Mouse (Mus musculus) myocyte (in vitro differentiated cells): Measurements from ENCODE around the gene Ube2d2b.

Source experiments
- CEBPB ChIP-seq: IDR thresholded peaks from 2 replicates; pipeline ENCODE4 v1.6.1; 2011; ENCODE audit warnings: mild to moderate bottlenecking, moderate library complexity; ENCODE audit not compliant: poor library complexity, insufficient read depth, severe bottlenecking
- E2F4 ChIP-seq: IDR thresholded peaks from one replicate; pipeline ENCODE4 v1.6.1; 2011; ENCODE audit warnings: mild to moderate bottlenecking, control low read depth, moderate library complexity; ENCODE audit not compliant: insufficient read depth
- MAX ChIP-seq: IDR thresholded peaks from one replicate; pipeline ENCODE4 v1.6.1; 2011; ENCODE audit warnings: low read depth, mild to moderate bottlenecking, control low read depth
- MYOD1 ChIP-seq, 3 experiments: IDR thresholded peaks; one replicate each; pipeline ENCODE4 v1.6.1; 2011; ENCODE audit warnings: control low read depth in 2 of 3, low read depth in 2 of 3, mild to moderate bottlenecking in 2 of 3, moderate library complexity in 1 of 3; ENCODE audit not compliant: insufficient read length in 2 of 3, control insufficient read depth in 1 of 3
- MYOG ChIP-seq, 3 experiments: IDR thresholded peaks; one replicate each; pipeline ENCODE4 v1.6.1; 2011; ENCODE audit warnings: control low read depth in 2 of 3, low read depth in 2 of 3, mild to moderate bottlenecking in 2 of 3; ENCODE audit not compliant: insufficient read length in 2 of 3, control insufficient read depth in 1 of 3, insufficient read depth in 1 of 3
- POLR2A ChIP-seq: IDR thresholded peaks from one replicate; pipeline ENCODE4 v1.6.1; 2011; ENCODE audit warnings: low read depth, mild to moderate bottlenecking, control low read depth, moderate library complexity; ENCODE audit not compliant: insufficient read length
- POLR2AphosphoS2 ChIP-seq: IDR thresholded peaks from one replicate; pipeline ENCODE4 v1.6.1; 2011; ENCODE audit warnings: low read depth, control low read depth; ENCODE audit not compliant: insufficient read length
- REST ChIP-seq: IDR thresholded peaks from one replicate; pipeline ENCODE4 v1.6.1; 2011; ENCODE audit warnings: mild to moderate bottlenecking, control low read depth, moderate library complexity; ENCODE audit not compliant: insufficient read depth, insufficient read length
- SRF ChIP-seq: IDR thresholded peaks from one replicate; pipeline ENCODE4 v1.6.1; 2011; ENCODE audit warnings: low read depth; ENCODE audit not compliant: control insufficient read depth, insufficient read length
- TCF12 ChIP-seq: IDR thresholded peaks from one replicate; pipeline ENCODE4 v1.6.1; 2011; ENCODE audit warnings: mild to moderate bottlenecking, control low read depth; ENCODE audit not compliant: poor library complexity, insufficient read depth, severe bottlenecking
- TCF3 ChIP-seq: IDR thresholded peaks from one replicate; pipeline ENCODE4 v1.6.1; 2011; ENCODE audit warnings: low read depth, control low read depth; ENCODE audit not compliant: insufficient read length
- USF1 ChIP-seq: IDR thresholded peaks from one replicate; pipeline ENCODE4 v1.6.1; 2011; ENCODE audit warnings: low read depth, mild to moderate bottlenecking, control low read depth, moderate library complexity

- TF ChIP-seq POLR2A (no peak), POLR2AphosphoS2 (no peak), E2F4 (no peak), MAX (no peak), TCF12 (no peak), USF1 (no peak), MYOG (IDR thresholded peaks at IDR 0.05; ENCODE audit: control insufficient read depth in 1 of 3, insufficient read depth in 1 of 3, insufficient read length in 2 of 3, low read depth in 2 of 3) (no peak), CEBPB (no peak), REST (no peak), MYOD1 (IDR thresholded peaks at IDR 0.05; ENCODE audit: control insufficient read depth in 1 of 3, insufficient read length in 2 of 3, low read depth in 2 of 3) (no peak), TCF3 (no peak), SRF (no peak)
These were observed 17.9 kb downstream of the Ube2d2b start for GRCm38 (mm10) chr5:107847817-107848216.
